Mouse (Mus musculus) liver, adult 2 months (tissue): Measurements from ENCODE around the gene Tmem119. TPM values are rescaled to one million over a fixed set of nuclear protein-coding genes. Genes with fewer than 3 reads are reported as not detected.
"Not testable (repeated sequence)": the region's sequence is repeated elsewhere in the genome, so short reads cannot be mapped to it uniquely, and the experiment has no call there.

Experiments
- DNase-seq: peaks from one replicate; pipeline ENCODE4 v3.0.0-alpha.2; 2011; ENCODE audit warnings: low read depth, low spot score; ENCODE audit errors: extremely low read depth
- H3K27ac ChIP-seq: fragments of 200-500 bp; replicated peaks from 2 replicates; pipeline ENCODE4 v1.5.1; 2012; ENCODE audit warnings: low read depth, mild to moderate bottlenecking, control low read depth, inconsistent platforms, low read length; ENCODE audit not compliant: insufficient read depth
- H3K27me3 ChIP-seq: fragments of 200-500 bp; 2 replicates; pipeline ENCODE4 v1.6.1; 2012; ENCODE audit warnings: mild to moderate bottlenecking, moderate library complexity, low read length, inconsistent platforms; ENCODE audit not compliant: control insufficient read depth, insufficient read depth
- H3K36me3 ChIP-seq: fragments of 200-500 bp; 2 replicates; pipeline ENCODE4 v1.6.1; 2012; ENCODE audit warnings: low read length, inconsistent platforms; ENCODE audit not compliant: control insufficient read depth, insufficient read depth
- H3K4me1 ChIP-seq: fragments of 200-500 bp; 2 replicates; pipeline ENCODE4 v1.6.1; 2011; ENCODE audit warnings: low read length; ENCODE audit not compliant: control insufficient read depth, insufficient read depth
- H3K4me3 ChIP-seq: fragments of 200-500 bp; 2 replicates; pipeline ENCODE4 v1.5.1; 2011; ENCODE audit warnings: low read depth, mild to moderate bottlenecking, control low read depth, low read length, moderate library complexity; ENCODE audit not compliant: insufficient read depth
- H3K79me2 ChIP-seq: fragments of 200-500 bp; 2 replicates; pipeline ENCODE4 v1.6.1; 2012; ENCODE audit warnings: inconsistent platforms, mild to moderate bottlenecking, low read length, moderate library complexity; ENCODE audit not compliant: control insufficient read depth, insufficient read depth
- H3K9ac ChIP-seq: fragments of 200-500 bp; 2 replicates; pipeline ENCODE4 v1.6.1; 2012; ENCODE audit warnings: low read depth, mild to moderate bottlenecking, control low read depth, inconsistent platforms, low read length
- CTCF ChIP-seq: fragments of 200-500 bp; IDR thresholded peaks from 2 replicates; pipeline ENCODE4 v1.5.1; 2011; ENCODE audit warnings: low read depth, low read length, control low read depth
- POLR2A ChIP-seq: fragments of 200-500 bp; IDR thresholded peaks from 2 replicates; pipeline ENCODE4 v1.6.1; 2011; ENCODE audit warnings: low read length, control low read depth; ENCODE audit not compliant: insufficient read depth; ENCODE audit errors: extremely low read depth
- WGBS: fragments of 180-500 bp; shearing (Covaris S2); methylation state at CpG from one replicate; pipeline ENCODE4 v1.1.7; 2018; 5-methylcytosine and 5-hydroxymethylcytosine counted together
- polyA plus RNA-seq: library from polyadenylated mRNA; depleted of rRNA; stranded (reverse); fragments of >200 nt; gene quantifications from 2 replicates; pipeline ENCODE4 v1.2.3, GENCODE M21; 2012
- total RNA-seq: library from RNA; depleted of rRNA; stranded (reverse); fragments of >200 nt; gene quantifications from 2 replicates; pipeline ENCODE4 v1.2.3, GENCODE M21; 2014

Tmem119 gene
- total and polyA plus RNA-seq, 2 experiments = 0.46 to 0.83 TPM

- no peak for TF ChIP-seq POLR2A
- no peak for TF ChIP-seq CTCF
- H3K79me2 ChIP-seq = no peaks in the 10 kb centered on the region
- no peak overlapping the region for H3K9ac ChIP-seq
- no peaks in the 10 kb centered on the region for H3K4me1 ChIP-seq
- H3K4me3 ChIP-seq = no peak overlapping the region
- H3K36me3 ChIP-seq = no peaks in the 10 kb centered on the region
- 85% methylated on average over 7 of the region's 7 CpGs for WGBS
- no peak for DNase-seq
- H3K27me3 ChIP-seq = no peaks in the 10 kb centered on the region
- H3K27ac ChIP-seq = no peak overlapping the region
Observed at GRCm38 (mm10) chr5:113782624-113783023, 17.7 kb downstream of the Tmem119 start.

GRCm38 (mm10) chr5:113781875-113782274 lies 18.4 kb downstream of the Tmem119 start:
- TF ChIP-seq POLR2A = no peak
- no peak for TF ChIP-seq CTCF
- H3K79me2 ChIP-seq = no peaks in the 10 kb centered on the region
- peaks cover 3% of the 10 kb centered on the region; the same call in 1 of the 2 replicates for H3K36me3 ChIP-seq
- H3K4me3 ChIP-seq = no peak overlapping the region
- H3K27ac ChIP-seq = no peak overlapping the region
- no peaks in the 10 kb centered on the region for H3K27me3 ChIP-seq
- no peak for DNase-seq
- H3K4me1 ChIP-seq = no peaks in the 10 kb centered on the region
- WGBS = 73% methylated on average over 7 of the region's 7 CpGs
- H3K9ac ChIP-seq = no peak overlapping the region

- no peak for TF ChIP-seq CTCF
- TF ChIP-seq POLR2A = no peak
- no peak overlapping the region for H3K9ac ChIP-seq
- WGBS = 77% methylated on average over 7 of the region's 7 CpGs
- no peak overlapping the region for H3K4me3 ChIP-seq
- no peak for DNase-seq
- no peaks in the 10 kb centered on the region for H3K79me2 ChIP-seq
- no peaks in the 10 kb centered on the region for H3K4me1 ChIP-seq
- no peak overlapping the region for H3K27ac ChIP-seq
- no peaks in the 10 kb centered on the region for H3K27me3 ChIP-seq
- peaks cover 3% of the 10 kb centered on the region; the same call in 1 of the 2 replicates for H3K36me3 ChIP-seq
Observed at GRCm38 (mm10) chr5:113781254-113781653, 19.1 kb downstream of the Tmem119 start.

- TF ChIP-seq CTCF (no peak), POLR2A (no peak)
- H3K4me1 ChIP-seq = no peaks in the 10 kb centered on the region
- no peaks in the 10 kb centered on the region for H3K79me2 ChIP-seq
- H3K27me3 ChIP-seq = no peaks in the 10 kb centered on the region
- no peak for DNase-seq
- peaks cover 8% of the 10 kb centered on the region; the same call in 1 of the 2 replicates for H3K36me3 ChIP-seq
- no peak overlapping the region for H3K4me3 ChIP-seq
- no peak overlapping the region for H3K27ac ChIP-seq
- 89% methylated on average over 5 of the region's 5 CpGs for WGBS
- H3K9ac ChIP-seq = no peak overlapping the region
Observed at GRCm38 (mm10) chr5:113780763-113781162, 19.6 kb downstream of the Tmem119 start.

GRCm38 (mm10) chr5:113780082-113780752 lies 20.1 kb downstream of the Tmem119 start:
- no peaks in the 10 kb centered on the region for H3K79me2 ChIP-seq
- H3K4me1 ChIP-seq = no peaks in the 10 kb centered on the region
- H3K36me3 ChIP-seq = peaks cover 8% of the 10 kb centered on the region; the same call in 1 of the 2 replicates
- 96% methylated on average over 3 of the region's 3 CpGs for WGBS
- no peak overlapping the region for H3K4me3 ChIP-seq
- no peaks in the 10 kb centered on the region for H3K27me3 ChIP-seq
- DNase-seq = no peak
- H3K9ac ChIP-seq = no peak overlapping the region
- H3K27ac ChIP-seq = no peak overlapping the region
- TF ChIP-seq POLR2A = no peak
- TF ChIP-seq CTCF = no peak

- H3K27ac ChIP-seq = no peak overlapping the region
- H3K27me3 ChIP-seq = no peaks in the 10 kb centered on the region
- H3K79me2 ChIP-seq = no peaks in the 10 kb centered on the region
- WGBS = 68% methylated on average over 5 of the region's 5 CpGs
- H3K4me1 ChIP-seq = no peaks in the 10 kb centered on the region
- H3K4me3 ChIP-seq = no peak overlapping the region
- no peak for DNase-seq
- no peak overlapping the region for H3K9ac ChIP-seq
- TF ChIP-seq CTCF (no peak), POLR2A (no peak)
- peaks cover 13% of the 10 kb centered on the region; the same call in 1 of the 2 replicates for H3K36me3 ChIP-seq
Observed at GRCm38 (mm10) chr5:113779569-113779968, 20.7 kb downstream of the Tmem119 start.

GRCm38 (mm10) chr5:113777728-113778127 lies 22.6 kb downstream of the Tmem119 start:
- H3K36me3 ChIP-seq = peaks cover 17% of the 10 kb centered on the region; the same call in 1 of the 2 replicates
- not testable (repeated sequence) for H3K9ac ChIP-seq, DNase-seq, H3K27ac ChIP-seq, H3K27me3 ChIP-seq, H3K4me3 ChIP-seq, H3K4me1 ChIP-seq, H3K79me2 ChIP-seq
- 86% methylated on average over 8 of the region's 8 CpGs for WGBS
